Mouse (Mus musculus): ENCODE results near the gene Nup98. TPM values are rescaled to one million over a fixed set of nuclear protein-coding genes. Genes with fewer than 3 reads are reported as not detected.
A peak's percentile ranks its signal among the peaks of the same experiment; 100 is the strongest.

Nup98 gene
- total and polyA plus RNA-seq, 2 experiments, result 6.7 to 14.0 TPM

DNA sequence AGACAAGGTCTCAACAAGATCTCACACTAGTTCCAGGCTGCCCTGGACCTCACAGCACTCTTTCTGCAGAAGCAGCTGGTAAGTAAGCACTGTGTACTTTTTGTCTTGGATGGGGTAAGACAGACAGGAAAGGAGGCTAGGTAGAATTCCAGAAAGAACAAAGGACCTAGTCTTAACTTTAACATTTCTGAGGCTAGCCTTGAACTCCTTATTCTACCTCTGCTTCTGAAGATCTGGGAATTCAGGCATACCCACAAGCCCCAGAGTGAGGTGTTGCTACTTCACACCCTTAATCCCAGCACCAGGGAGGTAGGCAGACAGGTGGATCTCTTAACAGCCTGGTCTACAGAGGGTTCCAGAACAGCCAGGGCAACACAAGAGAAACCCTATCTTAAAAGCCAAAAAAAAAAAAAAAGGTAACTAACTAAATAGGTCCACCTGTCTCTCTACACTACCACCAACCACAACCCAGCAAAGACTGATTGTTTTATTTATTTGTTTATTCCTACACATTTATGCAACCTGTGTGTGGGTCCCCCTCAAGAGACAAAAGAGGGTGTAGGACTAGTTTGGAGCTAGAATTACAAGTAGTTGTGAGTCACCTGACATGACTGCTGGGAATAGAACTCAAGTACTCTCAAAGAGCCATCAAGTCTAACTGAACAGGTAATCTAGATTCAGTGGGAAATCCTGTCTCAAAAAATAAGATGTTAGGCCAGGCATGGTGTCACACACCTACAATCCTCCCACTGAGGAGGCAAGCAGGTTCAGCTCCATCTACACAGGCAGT, 8.8 kb downstream of the Nup98 start:
- peaks cover 40% of the 10 kb centered on the region for H3K79me2 ChIP-seq (ENCODE audit: control insufficient read depth, insufficient read depth, low read length)
- no peak overlapping the region for H3K9ac ChIP-seq (ENCODE audit: low read depth, low read length)
- no peak overlapping the region for H3K27ac ChIP-seq (replicated peaks; ENCODE audit: insufficient read depth, low read depth, low read length)
- no peak overlapping the region for H3K4me3 ChIP-seq (ENCODE audit: insufficient read depth, low read depth, low read length)
- peaks cover 24% of the 10 kb centered on the region for H3K4me1 ChIP-seq (ENCODE audit: control insufficient read depth, insufficient read depth, low read length)
- no peaks in the 10 kb centered on the region for H3K27me3 ChIP-seq (ENCODE audit: control insufficient read depth, insufficient read depth, low read length)
- TF ChIP-seq CTCF (IDR thresholded peaks at IDR 0.05; ENCODE audit: low read depth, low read length) (no peak), POLR2A (IDR thresholded peaks at IDR 0.05; ENCODE audit: extremely low read depth, insufficient read depth, low read length) (no peak)
- no peak for DNase-seq (ENCODE audit: extremely low read depth, low read depth, low spot score)
- no peaks in the 10 kb centered on the region for H3K36me3 ChIP-seq (ENCODE audit: control insufficient read depth, insufficient read depth, low read length)

DNA sequence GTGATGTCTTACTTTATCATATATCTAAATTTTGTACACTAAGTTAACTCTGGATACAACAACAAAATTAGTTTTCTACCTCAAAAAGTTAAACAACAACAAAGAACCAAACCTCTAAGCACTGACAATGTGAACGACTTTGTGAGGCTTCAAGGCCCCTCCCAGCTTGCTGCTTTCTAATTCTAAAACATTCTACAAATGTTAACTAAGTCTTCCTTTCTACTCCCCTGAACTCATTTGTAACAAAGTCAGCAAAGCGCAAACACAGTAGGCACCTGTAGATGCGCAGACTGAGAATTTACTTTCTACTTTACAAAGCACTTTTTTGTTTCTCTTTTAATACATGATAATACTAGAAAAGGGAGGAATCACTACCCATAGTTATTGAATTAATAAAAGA, 9.4 kb downstream of the Nup98 start:
- DNase-seq (ENCODE audit: extremely low read depth, low read depth, low spot score), result no peak
- no peak overlapping the region for H3K9ac ChIP-seq (ENCODE audit: low read depth, low read length)
- TF ChIP-seq POLR2A (IDR thresholded peaks at IDR 0.05; ENCODE audit: extremely low read depth, insufficient read depth, low read length) (no peak), CTCF (IDR thresholded peaks at IDR 0.05; ENCODE audit: low read depth, low read length) (no peak)
- H3K27ac ChIP-seq (replicated peaks; ENCODE audit: insufficient read depth, low read depth, low read length), result no peak overlapping the region
- WGBS, result 72% methylated on average over 3 of the region's 3 CpGs
- no peaks in the 10 kb centered on the region for H3K36me3 ChIP-seq (ENCODE audit: control insufficient read depth, insufficient read depth, low read length)
- no peak overlapping the region for H3K4me3 ChIP-seq (ENCODE audit: insufficient read depth, low read depth, low read length)
- H3K27me3 ChIP-seq (ENCODE audit: control insufficient read depth, insufficient read depth, low read length), result no peaks in the 10 kb centered on the region
- peaks cover 20% of the 10 kb centered on the region for H3K4me1 ChIP-seq (ENCODE audit: control insufficient read depth, insufficient read depth, low read length)
- peaks cover 40% of the 10 kb centered on the region for H3K79me2 ChIP-seq (ENCODE audit: control insufficient read depth, insufficient read depth, low read length)

GRCm38 (mm10) chr7:102192356-102192755, 17.6 kb downstream of the Nup98 start:
- Histone ChIP-seq H3K27ac (replicated peaks; ENCODE audit: insufficient read depth, low read depth, low read length) (no peak overlapping the region), H3K4me3 (ENCODE audit: insufficient read depth, low read depth, low read length) (no peak overlapping the region), H3K27me3 (ENCODE audit: control insufficient read depth, insufficient read depth, low read length) (no peaks in the 10 kb centered on the region), H3K36me3 (ENCODE audit: control insufficient read depth, insufficient read depth, low read length) (peaks cover 33% of the 10 kb centered on the region), H3K79me2 (ENCODE audit: control insufficient read depth, insufficient read depth, low read length) (peaks cover 2% of the 10 kb centered on the region; the same call in 1 of the 2 replicates), H3K9ac (ENCODE audit: low read depth, low read length) (no peak overlapping the region), H3K4me1 (ENCODE audit: control insufficient read depth, insufficient read depth, low read length) (no peaks in the 10 kb centered on the region; the same call in 1 of the 2 replicates)
- TF ChIP-seq CTCF (IDR thresholded peaks at IDR 0.05; ENCODE audit: low read depth, low read length), result 0 out of 2 replicates have a peak, but pooled peaks have one; percentile 4
- TF ChIP-seq POLR2A (IDR thresholded peaks at IDR 0.05; ENCODE audit: extremely low read depth, insufficient read depth, low read length), result no peak
- peak; percentile 26 for DNase-seq (ENCODE audit: extremely low read depth, low read depth, low spot score)
- 79% methylated on average over 1 of the region's 1 CpGs for WGBS

- H3K9ac ChIP-seq (ENCODE audit: low read depth, low read length), result no peak overlapping the region
- H3K79me2 ChIP-seq (ENCODE audit: control insufficient read depth, insufficient read depth, low read length), result no peaks in the 10 kb centered on the region
- H3K4me3 ChIP-seq (ENCODE audit: insufficient read depth, low read depth, low read length), result no peak overlapping the region
- peak; percentile 46 for DNase-seq (ENCODE audit: extremely low read depth, low read depth, low spot score)
- H3K27me3 ChIP-seq (ENCODE audit: control insufficient read depth, insufficient read depth, low read length), result no peaks in the 10 kb centered on the region
- no peak overlapping the region for H3K27ac ChIP-seq (replicated peaks; ENCODE audit: insufficient read depth, low read depth, low read length)
- peaks cover 50% of the 10 kb centered on the region for H3K36me3 ChIP-seq (ENCODE audit: control insufficient read depth, insufficient read depth, low read length)
- 20% methylated on average over 3 of the region's 3 CpGs for WGBS
- peaks cover 6% of the 10 kb centered on the region; the same call in 1 of the 2 replicates for H3K4me1 ChIP-seq (ENCODE audit: control insufficient read depth, insufficient read depth, low read length)
- TF ChIP-seq POLR2A (IDR thresholded peaks at IDR 0.05; ENCODE audit: extremely low read depth, insufficient read depth, low read length) (no peak), CTCF (IDR thresholded peaks at IDR 0.05; ENCODE audit: low read depth, low read length) (no peak)
Observed at GRCm38 (mm10) chr7:102183849-102184248, 26.1 kb downstream of the Nup98 start.

GRCm38 (mm10) chr7:102170300-102170699, 39.7 kb downstream of the Nup98 start:
- DNase-seq (ENCODE audit: extremely low read depth, low read depth, low spot score), result peak; percentile 28
- H3K36me3 ChIP-seq (ENCODE audit: control insufficient read depth, insufficient read depth, low read length), result peaks cover 20% of the 10 kb centered on the region
- H3K4me1 ChIP-seq (ENCODE audit: control insufficient read depth, insufficient read depth, low read length), result no peaks in the 10 kb centered on the region
- H3K27me3 ChIP-seq (ENCODE audit: control insufficient read depth, insufficient read depth, low read length), result no peaks in the 10 kb centered on the region
- H3K79me2 ChIP-seq (ENCODE audit: control insufficient read depth, insufficient read depth, low read length), result no peaks in the 10 kb centered on the region
- H3K27ac ChIP-seq (replicated peaks; ENCODE audit: insufficient read depth, low read depth, low read length), result no peak overlapping the region
- 0 out of 2 replicates have a peak, but pooled peaks have one; percentile 10 for TF ChIP-seq CTCF (IDR thresholded peaks at IDR 0.05; ENCODE audit: low read depth, low read length)
- no peak for TF ChIP-seq POLR2A (IDR thresholded peaks at IDR 0.05; ENCODE audit: extremely low read depth, insufficient read depth, low read length)
- H3K4me3 ChIP-seq (ENCODE audit: insufficient read depth, low read depth, low read length), result no peak overlapping the region
- no peak overlapping the region for H3K9ac ChIP-seq (ENCODE audit: low read depth, low read length)

GRCm38 (mm10) chr7:102153691-102154090, 56.3 kb downstream of the Nup98 start:
- Histone ChIP-seq H3K27ac (replicated peaks; ENCODE audit: insufficient read depth, low read depth, low read length) (no peak overlapping the region), H3K4me3 (ENCODE audit: insufficient read depth, low read depth, low read length) (no peak overlapping the region), H3K4me1 (ENCODE audit: control insufficient read depth, insufficient read depth, low read length) (no peaks in the 10 kb centered on the region), H3K79me2 (ENCODE audit: control insufficient read depth, insufficient read depth, low read length) (no peaks in the 10 kb centered on the region), H3K9ac (ENCODE audit: low read depth, low read length) (no peak overlapping the region), H3K27me3 (ENCODE audit: control insufficient read depth, insufficient read depth, low read length) (no peaks in the 10 kb centered on the region), H3K36me3 (ENCODE audit: control insufficient read depth, insufficient read depth, low read length) (peaks cover 50% of the 10 kb centered on the region)
- no peak for DNase-seq (ENCODE audit: extremely low read depth, low read depth, low spot score)
- TF ChIP-seq CTCF (IDR thresholded peaks at IDR 0.05; ENCODE audit: low read depth, low read length) (no peak), POLR2A (IDR thresholded peaks at IDR 0.05; ENCODE audit: extremely low read depth, insufficient read depth, low read length) (no peak)
- 87% methylated on average over 5 of the region's 5 CpGs for WGBS
